Comparison of ENCODE assay signal across 8 mouse cellular contexts in genomic region chr4:137739151-137739923, GRCm38 (mm10). TPM values are rescaled to one million over a fixed set of nuclear protein-coding genes. Genes with fewer than 3 reads are reported as not detected.
A peak's percentile ranks its signal among the peaks of the same experiment; 100 is the strongest.
DNase-seq lines count a peak whose midpoint lies in the region; ATAC-seq lines count a peak whose summit lies in the region.

No protein-coding gene starts in this region.

- H3K4me3 ChIP-seq in heart, embryonic 16.5 days (ENCODE audit: low read length), result no peak overlapping the region
- H3K4me3 ChIP-seq in hindbrain, embryonic 10.5 days, result peak overlapping the region; percentile 29
- H3K4me3 ChIP-seq in liver, embryonic 11.5 days (ENCODE audit: low read depth, low read length), result no peak overlapping the region
- H3K4me3 ChIP-seq in neural tube, embryonic 11.5 days (ENCODE audit: low read depth, low read length), result no peak overlapping the region

- no peak overlapping the region for H3K4me2 ChIP-seq in heart, embryonic 16.5 days (ENCODE audit: low read depth, low read length)
- peak overlapping the region; percentile 7; the same call in 1 of the 2 replicates for H3K4me2 ChIP-seq in liver, embryonic 11.5 days
- peak overlapping the region; percentile 27 for H3K4me2 ChIP-seq in neural tube, embryonic 11.5 days (ENCODE audit: low read depth)

- no peak overlapping the region for H3K9ac ChIP-seq in heart, embryonic 16.5 days (ENCODE audit: low read length)
- H3K9ac ChIP-seq in liver, embryonic 11.5 days (ENCODE audit: low read depth, low read length), result no peak overlapping the region
- no peak overlapping the region for H3K9ac ChIP-seq in neural tube, embryonic 11.5 days (ENCODE audit: low read length)

- WGBS in heart, embryonic 16.5 days, result 47% methylated on average over 9 of the region's 9 CpGs
- WGBS in hindbrain, embryonic 10.5 days, result 51% methylated on average over 9 of the region's 9 CpGs
- 50% methylated on average over 9 of the region's 9 CpGs for WGBS in liver, embryonic 11.5 days
- WGBS in neural tube, embryonic 11.5 days, result 51% methylated on average over 9 of the region's 9 CpGs

- DNase-seq in heart, adult 11 months, result no peak
- peak; percentile 54 for DNase-seq in cerebellum, adult 9-11 months
- DNase-seq in hindbrain, embryonic 10.5 days (ENCODE audit: low spot score), result peak; percentile 54
- DNase-seq in liver, embryonic 11.5 days (ENCODE audit: low spot score), result no peak
- DNase-seq in neural tube, embryonic 11.5 days (ENCODE audit: low spot score), result peak; percentile 64
- no peak for DNase-seq in testis, postnatal 14 days (ENCODE audit: low spot score)
- DNase-seq in spleen, adult 12 weeks (ENCODE audit: low spot score), result no peak

- H3K36me3 ChIP-seq in heart, embryonic 16.5 days (ENCODE audit: control insufficient read depth, insufficient read depth), result no peaks in the 10 kb centered on the region
- H3K36me3 ChIP-seq in hindbrain, embryonic 10.5 days, result no peaks in the 10 kb centered on the region
- H3K36me3 ChIP-seq in liver, embryonic 11.5 days (ENCODE audit: control insufficient read depth, insufficient read depth, low read length), result no peaks in the 10 kb centered on the region
- no peaks in the 10 kb centered on the region for H3K36me3 ChIP-seq in neural tube, embryonic 11.5 days (ENCODE audit: control insufficient read depth, insufficient read depth, low read length)

- H3K4me1 ChIP-seq in heart, embryonic 16.5 days (ENCODE audit: control insufficient read depth, insufficient read depth, low read length), result no peaks in the 10 kb centered on the region
- peaks cover 61% of the 10 kb centered on the region for H3K4me1 ChIP-seq in hindbrain, embryonic 10.5 days (replicated peaks)
- no peaks in the 10 kb centered on the region for H3K4me1 ChIP-seq in liver, embryonic 11.5 days (replicated peaks; ENCODE audit: control insufficient read depth, insufficient read depth, low read length)
- H3K4me1 ChIP-seq in neural tube, embryonic 11.5 days (ENCODE audit: control insufficient read depth, insufficient read depth, low read length), result no peaks in the 10 kb centered on the region

- H3K27me3 ChIP-seq in heart, embryonic 16.5 days (ENCODE audit: control insufficient read depth, insufficient read depth, low read length), result no peaks in the 10 kb centered on the region
- H3K27me3 ChIP-seq in hindbrain, embryonic 10.5 days (ENCODE audit: insufficient read depth, poor library complexity, severe bottlenecking), result peaks cover 9% of the 10 kb centered on the region
- 0 out of 2 replicates have a peak, but pooled peaks cover 8% of the 10 kb centered on the region for H3K27me3 ChIP-seq in liver, embryonic 11.5 days (replicated peaks; ENCODE audit: control insufficient read depth, insufficient read depth, low read length)
- H3K27me3 ChIP-seq in neural tube, embryonic 11.5 days (ENCODE audit: control insufficient read depth, insufficient read depth, low read length), result no peaks in the 10 kb centered on the region

- no peak overlapping the region for H3K27ac ChIP-seq in heart, embryonic 16.5 days (ENCODE audit: low read length)
- peak overlapping the region; percentile 46; the same call in 1 of the 2 replicates for H3K27ac ChIP-seq in hindbrain, embryonic 10.5 days
- no peak overlapping the region for H3K27ac ChIP-seq in liver, embryonic 11.5 days (ENCODE audit: low read depth, low read length)
- no peak overlapping the region for H3K27ac ChIP-seq in neural tube, embryonic 11.5 days (ENCODE audit: low read depth, low read length)

- ATAC-seq in heart, embryonic 16.5 days (replicated peaks; ENCODE audit: extremely low read depth, insufficient read depth, low FRiP score), result peak; percentile 34
- ATAC-seq in liver, embryonic 11.5 days (replicated peaks; ENCODE audit: low FRiP score), result peak; percentile 53
- ATAC-seq in neural tube, embryonic 11.5 days (ENCODE audit: insufficient read depth, low FRiP score, low TSS enrichment), result peak; percentile 45; the same call in 1 of the 2 replicates

- H3K9me3 ChIP-seq in heart, embryonic 16.5 days (replicated peaks; ENCODE audit: control insufficient read depth, low read length), result no peaks in the 10 kb centered on the region
- H3K9me3 ChIP-seq in hindbrain, embryonic 10.5 days, result no peaks in the 10 kb centered on the region
- no peaks in the 10 kb centered on the region for H3K9me3 ChIP-seq in liver, embryonic 11.5 days (ENCODE audit: control insufficient read depth, low read length)
- H3K9me3 ChIP-seq in neural tube, embryonic 11.5 days (ENCODE audit: control insufficient read depth, low read length), result no peaks in the 10 kb centered on the region

RNA-seq across cellular contexts. Expression of gene Alpl, which starts 56.8 kb away (rescaled TPM):
- 3.6 TPM in 2 replicates for polyA plus RNA-seq in heart, embryonic 16.5 days (2015; fragmentation: Nextera tagmentation; extraction: Ambion mirVana)
- polyA plus RNA-seq in hindbrain, embryonic 10.5 days (2016; fragmentation: Nextera tagmentation; extraction: Ambion mirVana), result 23.4 and 26.1 TPM in 2 replicates
- polyA plus RNA-seq in liver, embryonic 11.5 days (2014; fragmentation: Nextera tagmentation; extraction: Ambion mirVana), result 5.7 and 6.1 TPM in 2 replicates
- polyA plus RNA-seq in neural tube, embryonic 11.5 days (2014; fragmentation: Nextera tagmentation; extraction: Ambion mirVana), result 8.2 and 12.3 TPM in 2 replicates

Comparison
In these comparisons a context has a peak if more than half of its experiments do, and no peak if none do; other contexts are left out.
1. DNase-seq: peak in cerebellum, adult 9-11 months (single experiment), hindbrain, embryonic 10.5 days (single experiment) and neural tube, embryonic 11.5 days (single experiment); none in heart, adult 11 months (single experiment), liver, embryonic 11.5 days (single experiment), testis, postnatal 14 days (single experiment) and spleen, adult 12 weeks (single experiment).
2. Peak in every context shown above with its lines, with median percentiles within 50 percentile points of each other: ATAC-seq.